Mouse (Mus musculus): ENCODE data around the gene Aicda. TPM values are rescaled to one million over a fixed set of nuclear protein-coding genes. Genes with fewer than 3 reads are reported as not detected.

Gene Aicda
- total RNA-seq, 2 experiments from 2014 or later = not detected

DNA sequence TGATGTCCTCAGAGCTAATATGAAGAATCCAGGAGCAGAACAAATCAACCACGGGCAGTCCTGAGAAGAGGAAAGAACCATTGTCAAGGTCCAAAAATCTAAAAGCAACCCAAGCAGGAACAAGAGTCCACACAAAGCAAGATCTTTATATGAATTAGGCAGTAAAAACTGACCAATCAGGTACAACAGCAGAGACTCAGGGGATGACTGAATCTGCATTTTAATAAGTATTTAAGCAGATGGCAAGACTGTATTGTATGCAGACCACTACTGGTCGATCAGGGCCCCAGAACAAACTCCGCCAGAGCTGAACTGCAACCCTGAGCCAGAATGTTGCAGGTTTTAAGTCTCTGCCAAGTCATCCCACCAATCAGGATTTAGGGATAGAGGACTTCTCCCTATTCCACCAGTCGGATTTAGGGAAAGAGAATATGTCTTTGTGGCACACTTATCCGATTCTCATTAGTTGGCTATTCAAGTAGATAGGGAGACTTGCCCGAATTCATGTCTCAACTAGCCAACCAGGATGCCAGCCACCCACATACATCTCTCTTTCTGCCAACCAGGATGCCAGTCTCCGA lies 46.6 kb downstream of the Aicda start:
- no peak for DNase-seq (ENCODE audit: low spot score in 2 of 2)

- DNase-seq (ENCODE audit: low spot score in 2 of 2) = no peak
Measured at GRCm38 (mm10) chr6:122601031-122601430, 47.4 kb downstream of the Aicda start.

- no peak for DNase-seq (ENCODE audit: low spot score in 2 of 2)
Measured at GRCm38 (mm10) chr6:122601615-122602014, 48.0 kb downstream of the Aicda start.

DNA sequence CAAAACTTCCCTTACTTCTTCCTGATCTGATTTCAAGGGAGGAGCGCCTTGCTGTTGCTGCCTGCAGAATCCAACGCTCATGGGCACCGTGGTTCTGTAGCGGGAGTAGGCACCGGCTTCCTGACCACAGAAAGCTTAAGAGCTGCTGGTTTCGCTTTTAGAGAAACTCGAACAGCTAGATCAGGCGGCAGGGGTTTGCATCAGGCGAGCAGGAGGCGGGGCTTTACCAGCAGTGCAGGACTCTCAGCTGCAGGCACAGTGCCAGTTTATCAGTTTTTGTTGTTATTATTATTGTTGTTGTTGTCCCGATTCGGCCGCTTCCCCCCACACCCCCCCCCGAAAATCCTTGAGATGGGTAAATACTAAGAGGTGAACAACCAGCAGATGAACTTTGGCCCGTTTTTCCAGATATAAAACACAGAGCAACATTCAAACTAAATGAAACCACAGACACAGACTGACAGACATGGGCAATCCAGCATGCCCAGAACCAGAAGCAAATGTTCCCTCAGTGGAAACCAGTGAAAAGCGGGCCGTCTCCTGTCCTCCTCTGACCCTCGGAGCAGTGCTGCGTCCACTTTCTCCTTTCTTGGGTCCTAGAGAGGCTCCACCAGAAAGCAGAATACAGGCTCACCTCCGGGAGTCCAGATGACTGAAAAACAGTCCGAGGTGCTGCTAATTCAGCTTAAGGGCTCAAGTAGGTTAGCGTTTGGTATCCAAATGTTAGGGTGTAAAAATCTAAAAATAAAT lies 48.8 kb downstream of the Aicda start, which contains the start of gene Apobec1:
Gene Apobec1 (minus strand): TSS at position 203 of the 750 bp plus-strand sequence.
- peak; percentile 29 to 53 for DNase-seq (ENCODE audit: low spot score in 2 of 2)

DNA sequence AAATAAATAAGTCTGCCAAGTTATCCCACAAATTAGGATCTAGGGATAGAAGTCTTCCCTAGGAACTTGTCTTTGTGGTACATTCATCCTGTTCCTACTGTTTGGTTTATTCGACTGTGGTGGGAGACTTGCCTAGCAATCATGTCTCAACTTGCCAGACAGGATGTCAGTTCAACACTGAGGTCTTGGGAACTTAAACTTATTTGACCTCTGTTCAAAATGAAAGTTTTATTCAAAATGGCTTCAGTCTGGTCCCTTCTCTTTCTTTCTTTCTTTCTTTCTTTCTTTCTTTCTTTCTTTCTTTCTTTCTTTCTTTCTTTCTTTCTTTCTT lies 49.4 kb downstream of the Aicda start:
- DNase-seq (ENCODE audit: low spot score in 2 of 2) = no peak

GRCm38 (mm10) chr6:122604260-122604659 lies 50.7 kb downstream of the Aicda start:
- no peak for DNase-seq (ENCODE audit: low spot score in 2 of 2)

- no peak for DNase-seq (ENCODE audit: low spot score in 2 of 2)
Measured at GRCm38 (mm10) chr6:122605483-122605882, 51.9 kb downstream of the Aicda start.

DNA sequence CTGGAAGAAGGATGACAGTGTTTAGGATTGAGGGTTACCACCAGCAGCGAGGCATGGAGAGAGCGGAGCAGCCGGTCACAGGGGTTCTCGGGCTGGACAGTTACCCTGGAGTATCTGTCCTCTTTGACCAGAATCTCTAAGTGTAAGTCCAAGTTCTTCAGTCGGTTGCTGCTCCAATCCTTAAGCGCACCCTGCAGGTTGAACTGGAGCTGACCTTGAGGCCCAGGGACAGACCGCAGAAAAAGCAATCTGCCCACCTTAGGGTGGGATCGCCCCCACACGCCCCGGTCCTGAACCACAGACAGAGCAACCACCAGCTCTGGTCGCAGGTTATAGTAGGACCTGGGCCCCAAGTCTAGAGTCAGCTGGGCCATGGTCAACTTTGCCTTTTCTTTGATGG lies 53.1 kb downstream of the Aicda start:
- DNase-seq (ENCODE audit: low spot score in 2 of 2) = no peak

GRCm38 (mm10) chr6:122607700-122608099 lies 54.1 kb downstream of the Aicda start:
- no peak for DNase-seq (ENCODE audit: low spot score in 2 of 2)

GRCm38 (mm10) chr6:122608434-122609376 lies 55.1 kb downstream of the Aicda start:
- no peak for DNase-seq (ENCODE audit: low spot score in 2 of 2)

DNA sequence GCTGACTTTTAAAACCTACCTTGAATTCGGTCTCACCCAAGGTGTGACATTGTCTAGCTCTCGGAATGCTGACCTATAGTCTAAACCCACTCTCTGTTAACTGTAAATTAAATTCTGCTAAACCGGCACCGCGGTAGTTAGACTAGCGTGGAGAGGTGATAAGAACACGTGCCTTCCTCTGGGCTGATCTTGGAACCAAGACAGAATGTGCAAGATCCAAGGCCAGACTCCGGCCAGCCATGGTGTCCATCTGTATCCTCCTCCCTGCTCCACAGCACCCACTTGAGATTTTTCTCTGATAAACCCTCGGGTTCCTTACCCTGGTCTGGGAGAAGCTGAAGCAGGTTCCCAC lies 55.8 kb downstream of the Aicda start:
- DNase-seq (ENCODE audit: low spot score in 2 of 2) = no peak

- DNase-seq (ENCODE audit: low spot score in 2 of 2) = no peak
Measured at GRCm38 (mm10) chr6:122609771-122610170, 56.2 kb downstream of the Aicda start, which contains the start of gene Gdf3. Gene Gdf3, minus strand, starts transcription at chr6:122610087.

- DNase-seq (ENCODE audit: low spot score in 2 of 2) = no peak
Measured at GRCm38 (mm10) chr6:122612426-122612825, 58.8 kb downstream of the Aicda start.

Other genes with a start within 250 kb of the Aicda start
- gene M6pr, start 245.1 kb upstream of the Aicda start, total RNA-seq (2021) = 10 to 100 TPM; 55.3 to 57.5 TPM
- 10 to 100 TPM; 61.8 to 64.9 TPM for gene Phc1, start 213.2 kb upstream of the Aicda start, total RNA-seq (2021)
- 100 to 1,000 TPM; 145 to 150 TPM for gene Rimklb, start 55.0 kb upstream of the Aicda start, total RNA-seq (2021)
- gene Mfap5, start 48.0 kb upstream of the Aicda start, total RNA-seq (2021) = 1 to 10 TPM; 1.1 to 2.1 TPM
- gene Apobec1, start 48.6 kb downstream of the Aicda start, total RNA-seq (2021) = 1 to 10 TPM; 2.9 to 3.1 TPM
- not detected for gene Gdf3, start 56.3 kb downstream of the Aicda start, total RNA-seq (2021)
- not detected for gene Dppa3, start 72.6 kb downstream of the Aicda start, total RNA-seq (2021)
- not detected for gene Nanog, start 153.7 kb downstream of the Aicda start, total RNA-seq (2021)
- 100 to 1,000 TPM; 124 to 130 TPM for gene Slc2a3, start 247.8 kb downstream of the Aicda start, total RNA-seq (2021)